Mouse (Mus musculus) hindbrain, embryonic 11.5 days (tissue): ENCODE measurements around the gene Zfp663. TPM values are rescaled to one million over a fixed set of nuclear protein-coding genes. Genes with fewer than 3 reads are reported as not detected.

ENCODE experiments used
- ATAC-seq: fragments of 200-750 bp; cut with Nextera tagmentation; 2 replicates; pipeline ENCODE4 v1.8.0; 2017; ENCODE audit warnings: mild to moderate bottlenecking, moderate TSS enrichment, moderate library complexity; ENCODE audit not compliant: low FRiP score
- DNase-seq: peaks from one replicate; pipeline ENCODE4 v3.0.0-alpha.2; 2015; ENCODE audit warnings: low spot score
- H3K27ac ChIP-seq: fragments of 300-500 bp; sonication (generic); 2 replicates; pipeline ENCODE4 v1.5.1; 2014; ENCODE audit warnings: mild to moderate bottlenecking, low read depth, low read length
- H3K27me3 ChIP-seq: fragments of 300-500 bp; sonication (generic); 2 replicates; pipeline ENCODE4 v1.6.1; 2014; ENCODE audit warnings: mild to moderate bottlenecking, low read length, moderate library complexity, mixed read lengths; ENCODE audit not compliant: control insufficient read depth, insufficient read depth
- H3K36me3 ChIP-seq: fragments of 300-500 bp; sonication (generic); 2 replicates; pipeline ENCODE4 v1.6.1; 2014; ENCODE audit warnings: mild to moderate bottlenecking, low read length, moderate library complexity, mixed read lengths; ENCODE audit not compliant: control insufficient read depth, insufficient read depth
- H3K4me1 ChIP-seq: fragments of 300-500 bp; sonication (generic); replicated peaks from 2 replicates; pipeline ENCODE4 v1.6.1; 2014; ENCODE audit warnings: low read length, mixed read lengths; ENCODE audit not compliant: control insufficient read depth, insufficient read depth
- H3K4me2 ChIP-seq: fragments of 300-500 bp; sonication (generic); replicated peaks from 2 replicates; pipeline ENCODE4 v1.6.1; 2014; ENCODE audit warnings: mild to moderate bottlenecking, low read depth, low read length
- H3K4me3 ChIP-seq: fragments of 300-500 bp; sonication (generic); 2 replicates; pipeline ENCODE4 v1.5.1; 2014; ENCODE audit warnings: low read depth, low read length
- H3K9ac ChIP-seq: fragments of 300-500 bp; sonication (generic); 2 replicates; pipeline ENCODE4 v1.6.1; 2014; ENCODE audit warnings: low read depth, low read length
- H3K9me3 ChIP-seq: fragments of 300-500 bp; sonication (generic); 2 replicates; pipeline ENCODE4 v1.6.1; 2016; ENCODE audit warnings: low read length; ENCODE audit not compliant: control insufficient read depth
- WGBS: fragments of 180-500 bp; shearing (Covaris S2); extraction: QIAGEN DNeasy Blood & Tissue Kit; methylation state at CpG from one replicate; pipeline ENCODE4 v1.1.7; 2014; 5-methylcytosine and 5-hydroxymethylcytosine counted together
- polyA plus RNA-seq: library from polyadenylated mRNA; unstranded; fragments of >200 nt; fragmentation: Nextera tagmentation; extraction: Ambion mirVana; gene quantifications from 2 replicates; pipeline ENCODE4 v1.2.1, GENCODE M21; 2014

Gene Zfp663
- polyA plus RNA-seq, 1 experiment from 2014 or later: 7.0 TPM

GRCm38 (mm10) chr2:165311577-165311976 lies 57.0 kb downstream of the Zfp663 start:
- no peak overlapping the region for H3K4me2 ChIP-seq
- WGBS: 80% methylated on average over 12 of the region's 12 CpGs
- H3K27me3 ChIP-seq: no peaks in the 10 kb centered on the region
- DNase-seq (no peak), ATAC-seq (no peak)
- no peak overlapping the region for H3K27ac ChIP-seq
- H3K4me1 ChIP-seq: peaks cover 10% of the 10 kb centered on the region
- H3K9me3 ChIP-seq: no peaks in the 10 kb centered on the region
- H3K9ac ChIP-seq: no peak overlapping the region
- peaks cover 5% of the 10 kb centered on the region; the same call in 1 of the 2 replicates for H3K36me3 ChIP-seq
- H3K4me3 ChIP-seq: no peak overlapping the region

DNA sequence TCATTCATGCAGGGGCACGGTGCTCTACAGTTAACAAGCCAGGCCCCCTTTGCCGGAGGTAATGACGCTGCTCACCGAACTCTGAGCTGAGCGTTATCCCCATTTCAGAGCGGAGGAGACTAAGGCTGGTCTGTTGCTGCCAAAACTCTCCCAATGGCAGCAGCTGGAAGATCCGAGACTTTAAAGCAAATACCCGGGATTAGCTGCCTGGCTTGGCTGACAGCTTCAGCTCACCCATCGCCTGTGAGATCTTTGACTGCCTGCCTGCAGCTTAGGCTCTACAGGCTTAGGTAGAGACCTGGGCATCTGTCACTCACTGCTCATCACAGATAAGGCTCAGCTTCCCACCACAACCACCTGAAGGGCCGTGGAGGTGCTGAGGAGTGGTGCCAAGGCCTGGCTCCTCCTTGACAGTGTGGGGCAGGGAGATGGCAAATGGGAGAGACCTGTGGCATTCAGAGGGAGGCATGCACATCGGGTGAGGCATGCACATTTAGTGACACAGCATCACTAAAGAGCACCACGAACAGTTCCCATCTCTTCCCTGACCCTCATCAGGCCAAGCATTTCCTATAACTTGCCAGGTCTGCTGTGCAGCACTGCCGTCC lies 57.6 kb downstream of the Zfp663 start:
- Histone ChIP-seq H3K36me3 (peaks cover 5% of the 10 kb centered on the region; the same call in 1 of the 2 replicates), H3K27me3 (no peaks in the 10 kb centered on the region), H3K9me3 (no peaks in the 10 kb centered on the region), H3K4me1 (peaks cover 4% of the 10 kb centered on the region; the same call in 1 of the 2 replicates), H3K27ac (no peak overlapping the region), H3K4me2 (no peak overlapping the region), H3K9ac (no peak overlapping the region), H3K4me3 (no peak overlapping the region)
- ATAC-seq (no peak), DNase-seq (no peak)
- WGBS: 58% methylated on average over 13 of the region's 13 CpGs

DNA sequence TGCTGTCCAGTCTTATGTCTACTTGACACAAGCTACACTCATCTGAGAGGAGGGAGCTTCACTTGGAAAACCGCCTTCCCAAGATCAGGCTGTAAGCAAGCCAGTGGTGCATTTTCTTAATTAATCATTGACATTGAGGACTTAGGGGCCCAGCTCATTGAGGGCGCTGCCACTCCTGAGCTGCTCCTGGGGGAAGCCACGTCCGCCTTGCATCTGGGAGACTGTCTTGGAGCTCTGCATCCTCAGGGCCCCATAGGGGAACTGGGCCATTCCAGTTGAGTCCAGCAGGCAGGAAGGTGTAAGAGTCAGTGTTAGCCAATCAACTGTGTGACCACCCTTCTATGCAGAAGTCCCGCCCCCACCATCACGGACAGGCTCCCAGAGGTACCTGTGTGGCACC lies 60.7 kb downstream of the Zfp663 start:
- no peaks in the 10 kb centered on the region; the same call in 1 of the 2 replicates for H3K4me1 ChIP-seq
- no peaks in the 10 kb centered on the region for H3K27me3 ChIP-seq
- DNase-seq: no peak
- no peak overlapping the region for H3K4me3 ChIP-seq
- no peaks in the 10 kb centered on the region for H3K9me3 ChIP-seq
- H3K9ac ChIP-seq: no peak overlapping the region
- no peak for ATAC-seq
- peaks cover 9% of the 10 kb centered on the region; the same call in 1 of the 2 replicates for H3K36me3 ChIP-seq
- H3K4me2 ChIP-seq: no peak overlapping the region
- 86% methylated on average over 6 of the region's 6 CpGs for WGBS
- H3K27ac ChIP-seq: no peak overlapping the region

GRCm38 (mm10) chr2:165305438-165305837 lies 63.1 kb downstream of the Zfp663 start:
- Histone ChIP-seq H3K4me1 (no peaks in the 10 kb centered on the region; the same call in 1 of the 2 replicates), H3K4me3 (no peak overlapping the region), H3K9me3 (no peaks in the 10 kb centered on the region), H3K27ac (no peak overlapping the region), H3K9ac (no peak overlapping the region), H3K36me3 (peaks cover 6% of the 10 kb centered on the region; the same call in 1 of the 2 replicates), H3K4me2 (no peak overlapping the region), H3K27me3 (no peaks in the 10 kb centered on the region)
- WGBS: 91% methylated on average over 8 of the region's 8 CpGs
- ATAC-seq (no peak), DNase-seq (no peak)

DNA sequence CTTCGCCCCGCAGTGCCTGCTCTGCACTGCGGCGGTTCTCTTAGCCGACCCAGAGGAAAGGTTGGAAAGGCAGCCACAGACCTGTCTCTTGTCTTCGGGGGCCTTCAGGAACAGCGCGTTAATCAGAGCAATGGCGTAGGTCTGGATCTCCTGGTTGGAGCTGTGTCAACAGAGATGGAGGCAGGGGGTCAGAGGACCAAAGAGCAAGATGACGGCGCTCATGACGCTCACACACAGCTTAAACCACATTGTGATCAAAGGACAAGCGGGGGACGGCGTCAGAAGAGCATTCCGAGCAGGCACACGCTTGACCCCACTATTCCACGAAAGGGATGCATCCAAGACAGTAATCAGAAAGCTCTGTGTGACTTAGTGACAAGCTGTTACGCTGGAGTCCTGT lies 63.7 kb downstream of the Zfp663 start:
- Histone ChIP-seq H3K9ac (no peak overlapping the region), H3K4me1 (no peaks in the 10 kb centered on the region), H3K27me3 (no peaks in the 10 kb centered on the region), H3K9me3 (no peaks in the 10 kb centered on the region), H3K4me2 (no peak overlapping the region), H3K4me3 (no peak overlapping the region), H3K36me3 (peaks cover 6% of the 10 kb centered on the region; the same call in 1 of the 2 replicates), H3K27ac (no peak overlapping the region)
- DNase-seq: no peak
- WGBS: 84% methylated on average over 19 of the region's 19 CpGs
- ATAC-seq: no peak

DNA sequence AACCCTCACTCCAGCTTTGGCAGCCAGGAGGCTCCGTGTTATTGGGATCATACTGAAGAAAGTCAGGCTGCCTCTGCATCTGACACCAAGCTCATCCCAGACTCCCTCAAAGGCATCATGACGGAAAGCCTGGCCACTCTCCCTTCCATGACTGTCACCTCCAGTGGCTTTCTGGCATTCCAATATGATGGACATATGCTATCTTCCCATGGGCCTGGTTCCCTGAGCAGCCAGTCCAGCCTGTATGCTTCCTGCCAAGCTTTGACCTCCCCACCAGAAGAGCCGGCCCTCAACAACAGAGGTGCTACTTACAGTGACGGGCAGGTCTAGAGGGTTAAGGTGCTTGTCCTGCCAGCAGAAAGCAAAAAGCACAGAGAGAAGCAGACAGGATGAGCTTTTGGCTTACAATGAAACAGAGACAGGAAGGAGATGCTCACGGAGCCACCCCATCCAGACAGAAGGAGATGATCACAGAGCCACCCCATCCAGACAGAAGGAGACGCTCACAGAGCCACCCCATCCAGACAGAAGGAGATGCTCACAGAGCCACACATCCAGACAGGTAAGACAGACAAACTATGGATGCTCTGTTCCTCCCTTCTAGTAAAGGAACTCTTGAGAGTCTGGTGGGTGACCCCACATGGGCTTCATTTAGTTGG lies 65.0 kb downstream of the Zfp663 start:
- no peak for DNase-seq

DNA sequence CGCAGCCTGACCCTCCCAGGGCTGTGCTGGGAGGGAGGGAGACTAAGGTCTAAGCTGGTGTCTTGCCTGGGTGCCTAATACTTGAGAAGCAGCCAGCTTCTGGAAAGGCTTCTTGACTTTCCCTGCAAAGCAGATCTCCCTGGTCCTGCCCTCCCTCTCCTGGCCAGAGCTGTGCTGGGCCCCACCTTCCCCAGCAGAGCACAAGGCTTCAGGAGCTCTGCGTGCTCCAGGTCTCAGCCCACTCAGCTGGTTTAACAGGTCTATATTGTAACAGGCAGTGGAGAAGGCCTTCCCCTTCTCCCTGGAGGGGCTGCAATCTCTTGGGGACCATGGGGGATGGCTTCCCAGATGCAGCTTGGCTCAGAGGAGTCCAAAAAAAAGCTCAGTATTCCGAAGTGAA lies 67.1 kb downstream of the Zfp663 start:
- no peak for DNase-seq
- H3K9me3 ChIP-seq: no peaks in the 10 kb centered on the region
- H3K4me2 ChIP-seq: no peak overlapping the region
- no peaks in the 10 kb centered on the region for H3K4me1 ChIP-seq
- no peaks in the 10 kb centered on the region for H3K27me3 ChIP-seq
- no peak overlapping the region for H3K9ac ChIP-seq
- no peak overlapping the region for H3K4me3 ChIP-seq
- WGBS: 78% methylated on average over 3 of the region's 3 CpGs
- peaks cover 11% of the 10 kb centered on the region; the same call in 1 of the 2 replicates for H3K36me3 ChIP-seq
- no peak for ATAC-seq
- no peak overlapping the region for H3K27ac ChIP-seq

More for the DNA sequence above, 65.0 kb downstream of the Zfp663 start:
- no peak for ATAC-seq
- no peaks in the 10 kb centered on the region for H3K9me3 ChIP-seq
- no peak overlapping the region for H3K27ac ChIP-seq
- H3K4me2 ChIP-seq: no peak overlapping the region
- H3K36me3 ChIP-seq: peaks cover 6% of the 10 kb centered on the region; the same call in 1 of the 2 replicates
- H3K4me3 ChIP-seq: no peak overlapping the region
- no peak overlapping the region for H3K9ac ChIP-seq
- no peaks in the 10 kb centered on the region for H3K4me1 ChIP-seq
- no peaks in the 10 kb centered on the region for H3K27me3 ChIP-seq
- 90% methylated on average over 6 of the region's 6 CpGs for WGBS
